Mouse (Mus musculus): ENCODE results near the gene Zfhx3. TPM values are rescaled to one million over a fixed set of nuclear protein-coding genes. Genes with fewer than 3 reads are reported as not detected.

Gene Zfhx3
- total RNA-seq, 1 experiment from 2014 or later, result 2.3 TPM

DNA sequence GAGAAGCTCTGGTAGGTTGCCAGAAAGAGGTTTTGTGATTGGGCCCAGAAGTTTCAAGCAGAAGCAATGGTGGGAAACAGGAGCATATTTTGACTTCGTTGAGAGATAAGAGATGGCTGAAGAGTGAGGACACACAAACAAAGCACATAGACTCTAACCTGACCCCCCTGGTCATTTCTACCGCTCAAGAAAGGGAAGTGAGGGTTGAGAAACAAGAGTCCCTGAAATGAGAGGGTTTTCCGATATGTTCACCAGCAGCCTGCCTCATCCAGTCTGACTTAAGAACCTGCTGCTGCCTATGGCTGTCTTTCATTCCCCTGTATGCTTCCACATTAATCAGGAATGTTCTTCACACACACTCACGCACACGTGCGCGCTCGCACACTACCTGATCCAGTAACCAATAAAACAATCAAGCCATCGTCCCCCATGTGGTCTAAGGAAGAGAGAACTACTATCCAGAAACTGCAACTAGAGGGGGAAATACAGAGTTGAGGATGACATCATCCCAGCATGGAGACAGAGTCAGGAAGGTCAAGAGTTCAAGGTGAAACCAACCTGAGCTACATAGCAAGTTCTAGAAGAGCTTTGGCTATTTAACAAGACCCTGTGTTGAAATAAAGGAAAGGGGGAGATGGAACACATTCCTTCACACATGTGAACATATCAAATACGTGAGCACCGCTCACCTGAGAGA is 649.7 kb downstream of the Zfhx3 start:
- no peak for ATAC-seq (replicated peaks; ENCODE audit: insufficient number of reproducible peaks, low FRiP score, low TSS enrichment, poor library complexity, severe bottlenecking)

GRCm38 (mm10) chr8:108592990-108593589 is 650.6 kb downstream of the Zfhx3 start:
- ATAC-seq (replicated peaks; ENCODE audit: insufficient number of reproducible peaks, low FRiP score, low TSS enrichment, poor library complexity, severe bottlenecking), result no peak

GRCm38 (mm10) chr8:108593891-108594290 is 651.4 kb downstream of the Zfhx3 start:
- no peak for ATAC-seq (replicated peaks; ENCODE audit: insufficient number of reproducible peaks, low FRiP score, low TSS enrichment, poor library complexity, severe bottlenecking)

GRCm38 (mm10) chr8:108594361-108595060 is 652.1 kb downstream of the Zfhx3 start:
- ATAC-seq (replicated peaks; ENCODE audit: insufficient number of reproducible peaks, low FRiP score, low TSS enrichment, poor library complexity, severe bottlenecking), result no peak

GRCm38 (mm10) chr8:108595061-108595419 is 652.6 kb downstream of the Zfhx3 start:
- ATAC-seq (replicated peaks; ENCODE audit: insufficient number of reproducible peaks, low FRiP score, low TSS enrichment, poor library complexity, severe bottlenecking), result no peak

DNA sequence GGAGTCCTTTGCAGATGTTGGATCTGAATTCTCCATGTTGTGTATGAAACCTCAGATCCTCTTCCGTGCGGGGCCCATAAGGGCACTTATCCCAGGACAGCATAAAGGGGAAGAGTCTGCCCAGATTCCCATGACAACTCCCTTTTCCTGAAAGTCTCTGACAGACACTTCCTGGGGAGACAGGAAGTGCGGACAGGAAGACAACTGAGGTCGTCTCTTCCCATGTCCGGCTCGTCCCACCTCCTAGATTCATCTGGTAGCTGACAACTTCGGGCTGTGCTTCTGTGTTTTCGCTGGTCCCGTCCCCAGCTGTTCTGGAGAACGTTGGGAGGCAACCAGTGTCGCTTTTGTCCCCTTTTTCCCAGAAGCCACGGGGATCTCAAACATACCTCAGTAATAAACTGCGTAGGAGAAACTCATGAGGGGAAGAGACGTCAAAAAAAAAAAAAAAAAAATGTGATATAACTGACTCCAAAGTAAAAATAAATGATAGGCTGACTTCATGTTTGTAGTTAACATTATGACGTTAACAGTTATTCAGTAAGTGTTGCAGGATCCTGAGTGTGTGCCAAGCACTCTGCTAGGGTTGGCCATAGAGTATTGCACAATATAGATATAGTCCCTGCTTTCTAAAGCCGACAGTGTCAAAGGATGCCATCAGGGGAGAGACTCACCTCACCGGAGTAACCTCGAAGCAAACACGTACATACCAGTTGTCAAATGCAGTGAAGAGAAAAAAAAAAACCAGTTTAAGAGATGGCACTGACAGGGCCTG is 653.5 kb downstream of the Zfhx3 start:
- ATAC-seq (replicated peaks; ENCODE audit: insufficient number of reproducible peaks, low FRiP score, low TSS enrichment, poor library complexity, severe bottlenecking), result no peak

GRCm38 (mm10) chr8:108599003-108599402 is 656.6 kb downstream of the Zfhx3 start:
- no peak for ATAC-seq (replicated peaks; ENCODE audit: insufficient number of reproducible peaks, low FRiP score, low TSS enrichment, poor library complexity, severe bottlenecking)

DNA sequence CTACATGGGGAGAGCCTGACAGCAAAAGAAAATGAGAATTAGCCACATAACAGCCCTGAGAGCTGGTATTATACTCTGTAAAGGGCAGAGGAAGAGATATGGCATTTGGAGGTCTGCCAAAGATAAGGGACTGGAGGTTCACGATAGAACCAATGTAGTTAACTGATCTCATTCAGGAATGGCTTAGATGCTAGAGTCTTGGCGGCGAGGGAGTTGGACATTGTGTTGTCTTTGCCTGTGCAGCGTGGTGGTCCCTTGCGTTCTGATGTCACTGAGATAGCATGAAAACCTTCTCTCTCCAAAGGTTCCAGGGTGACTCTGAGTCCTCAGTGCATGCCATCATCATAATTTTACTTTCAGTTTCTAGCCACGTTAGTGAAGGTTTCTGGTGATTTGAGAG is 657.1 kb downstream of the Zfhx3 start:
- ATAC-seq (replicated peaks; ENCODE audit: insufficient number of reproducible peaks, low FRiP score, low TSS enrichment, poor library complexity, severe bottlenecking), result no peak

GRCm38 (mm10) chr8:108608678-108609077 is 666.2 kb downstream of the Zfhx3 start:
- ATAC-seq (replicated peaks; ENCODE audit: insufficient number of reproducible peaks, low FRiP score, low TSS enrichment, poor library complexity, severe bottlenecking), result no peak

GRCm38 (mm10) chr8:108609114-108609513 is 666.7 kb downstream of the Zfhx3 start:
- no peak for ATAC-seq (replicated peaks; ENCODE audit: insufficient number of reproducible peaks, low FRiP score, low TSS enrichment, poor library complexity, severe bottlenecking)

- no peak for ATAC-seq (replicated peaks; ENCODE audit: insufficient number of reproducible peaks, low FRiP score, low TSS enrichment, poor library complexity, severe bottlenecking)
These were observed 668.8 kb downstream of the Zfhx3 start for GRCm38 (mm10) chr8:108611141-108611674.

- ATAC-seq (replicated peaks; ENCODE audit: insufficient number of reproducible peaks, low FRiP score, low TSS enrichment, poor library complexity, severe bottlenecking), result 0 out of 2 replicates have a peak, but pooled peaks have one; percentile 47
These were observed 669.5 kb downstream of the Zfhx3 start for GRCm38 (mm10) chr8:108611792-108612413.

DNA sequence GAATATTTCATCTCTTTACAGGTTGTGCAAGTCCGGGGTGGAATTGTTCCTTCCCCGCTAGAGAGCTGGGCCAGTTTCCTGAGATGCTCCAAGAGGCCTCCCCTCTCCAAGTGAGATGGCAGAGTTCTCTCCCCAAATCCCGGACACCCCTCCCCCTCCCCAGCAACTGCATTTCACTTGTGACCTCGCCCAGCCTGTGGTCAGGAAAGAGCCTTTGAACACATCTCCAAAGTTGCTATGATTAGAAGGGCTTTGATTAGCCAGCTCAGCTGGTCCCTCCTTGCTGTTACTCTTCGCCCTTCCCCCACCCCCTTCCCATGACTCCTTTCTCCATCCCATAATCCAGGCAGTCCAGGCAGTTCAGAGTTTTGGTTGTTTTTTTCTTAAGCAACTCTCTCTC is 670.4 kb downstream of the Zfhx3 start:
- ATAC-seq (replicated peaks; ENCODE audit: insufficient number of reproducible peaks, low FRiP score, low TSS enrichment, poor library complexity, severe bottlenecking), result no peak

- ATAC-seq (replicated peaks; ENCODE audit: insufficient number of reproducible peaks, low FRiP score, low TSS enrichment, poor library complexity, severe bottlenecking), result no peak
These were observed 670.8 kb downstream of the Zfhx3 start for GRCm38 (mm10) chr8:108613280-108613679.

GRCm38 (mm10) chr8:108621296-108621695 is 678.9 kb downstream of the Zfhx3 start:
- ATAC-seq (replicated peaks; ENCODE audit: insufficient number of reproducible peaks, low FRiP score, low TSS enrichment, poor library complexity, severe bottlenecking), result no peak

- ATAC-seq (replicated peaks; ENCODE audit: insufficient number of reproducible peaks, low FRiP score, low TSS enrichment, poor library complexity, severe bottlenecking), result no peak
These were observed 681.2 kb downstream of the Zfhx3 start for GRCm38 (mm10) chr8:108623660-108624059.

DNA sequence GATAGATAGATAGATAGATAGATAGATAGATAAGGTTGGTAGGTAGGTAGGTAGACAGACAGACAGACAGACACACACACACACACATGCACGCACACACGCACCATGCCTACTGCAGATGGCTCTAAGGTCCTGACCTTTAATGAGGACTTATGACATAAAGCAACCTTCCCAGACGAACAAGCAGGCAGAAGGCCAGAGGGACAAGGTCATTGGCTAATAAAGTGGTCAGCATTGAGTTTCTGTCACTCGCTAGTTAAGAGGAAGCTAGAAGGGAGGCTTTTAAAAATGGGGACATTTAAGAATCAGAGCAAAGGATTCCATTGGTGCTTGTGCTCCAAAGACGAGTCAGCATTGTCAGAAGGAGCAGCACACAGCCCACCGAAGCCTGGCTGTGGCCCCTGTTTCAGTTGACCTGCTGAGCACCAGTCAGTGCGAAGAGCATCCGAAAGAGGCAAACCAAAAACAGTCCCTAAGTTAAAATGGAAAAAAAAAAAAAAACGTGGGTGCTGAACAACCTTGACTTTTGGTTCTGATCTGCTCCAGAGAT is 683.2 kb downstream of the Zfhx3 start:
- no peak for ATAC-seq (replicated peaks; ENCODE audit: insufficient number of reproducible peaks, low FRiP score, low TSS enrichment, poor library complexity, severe bottlenecking)

- no peak for ATAC-seq (replicated peaks; ENCODE audit: insufficient number of reproducible peaks, low FRiP score, low TSS enrichment, poor library complexity, severe bottlenecking)
These were observed 688.6 kb downstream of the Zfhx3 start for GRCm38 (mm10) chr8:108631069-108631468.

Data from monocyte, adult 5-6 weeks (primary cell).